Mouse (Mus musculus) G1E (cell line): ENCODE measurements around the gene 1700008O03Rik.

ENCODE experiments used
- CTCF ChIP-seq: IDR thresholded peaks from 2 replicates; pipeline ENCODE4 v1.5.1; 2012; ENCODE audit warnings: low read depth, low read length, inconsistent platforms, mixed read lengths
- GATA1 ChIP-seq: IDR thresholded peaks from 2 replicates; pipeline ENCODE4 v1.6.1; 2012; ENCODE audit warnings: borderline replicate concordance, low read length, inconsistent platforms, mixed read lengths
- POLR2AphosphoS5 ChIP-seq: IDR thresholded peaks from 2 replicates; pipeline ENCODE4 v1.6.1; 2012; ENCODE audit warnings: low read depth, low read length, inconsistent platforms; ENCODE audit not compliant: insufficient replicate concordance
- TAL1 ChIP-seq: conservative IDR thresholded peaks from 2 replicates; pipeline ENCODE4 v1.6.1; 2012; ENCODE audit warnings: low read depth, low read length, inconsistent platforms, mixed read lengths

DNA sequence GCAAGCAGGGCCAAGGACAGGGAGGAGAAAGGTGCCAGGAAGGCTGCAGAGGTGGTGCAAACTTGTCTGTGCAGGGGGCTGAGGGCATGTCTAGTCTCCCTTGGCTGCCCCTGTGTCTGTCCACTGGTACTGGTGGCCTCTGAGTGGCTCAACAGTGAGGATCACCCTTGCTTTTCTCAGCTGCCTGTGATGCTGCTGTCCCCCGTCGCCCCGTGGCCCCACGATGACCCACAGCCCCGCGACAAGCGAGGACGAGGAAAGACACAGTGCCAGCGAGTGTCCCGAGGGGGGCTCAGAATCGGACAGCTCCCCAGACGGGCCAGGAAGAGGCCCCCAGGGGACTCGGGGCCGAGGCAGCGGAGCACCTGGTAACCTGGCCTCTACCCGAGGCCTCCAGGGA, 73.1 kb downstream of the 1700008O03Rik start:
- TF ChIP-seq CTCF = no peak
- no peak for TF ChIP-seq GATA1
- TF ChIP-seq TAL1 = no peak
- TF ChIP-seq POLR2AphosphoS5 = no peak
